Mouse (Mus musculus): ENCODE data around the gene Dpf1. TPM values are rescaled to one million over a fixed set of nuclear protein-coding genes. Genes with fewer than 3 reads are reported as not detected.
A peak's percentile ranks its signal among the peaks of the same experiment; 100 is the strongest.

Dpf1 gene
- total and polyA plus RNA-seq, 2 experiments from 2014 or later = 0.61 TPM; not detected in 1

DNA sequence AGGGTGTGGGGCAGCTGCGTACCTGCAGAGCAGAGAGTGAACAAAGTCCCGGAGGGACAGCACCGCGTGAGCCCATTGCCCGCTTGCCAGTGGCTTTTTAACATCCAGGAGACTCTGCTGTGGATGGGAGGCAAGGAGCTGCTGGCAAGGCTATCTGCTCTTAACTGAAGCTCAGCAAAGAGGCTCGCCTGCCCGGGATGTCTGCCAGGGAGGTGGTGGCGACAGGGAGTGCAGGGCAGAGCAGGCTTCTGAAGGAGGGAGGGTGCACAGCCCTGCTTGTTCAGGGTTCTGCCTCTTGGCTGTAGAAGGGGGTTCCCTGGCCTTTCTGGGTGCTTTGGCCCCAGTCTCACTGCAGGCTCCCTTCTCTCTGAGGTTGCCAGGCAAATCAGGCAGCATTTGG is 50.4 kb downstream of the Dpf1 start:
- Histone ChIP-seq H3K4me1 (ENCODE audit: control insufficient read depth, insufficient read depth) (no peaks in the 10 kb centered on the region), H3K27ac (ENCODE audit: low read depth) (no peak overlapping the region), H3K36me3 (replicated peaks; ENCODE audit: control insufficient read depth, insufficient read depth, low read length) (peaks cover 18% of the 10 kb centered on the region; the same call in 1 of the 2 replicates), H3K27me3 (ENCODE audit: control insufficient read depth, insufficient read depth, low read length) (no peaks in the 10 kb centered on the region), H3K9me3 (replicated peaks; ENCODE audit: control insufficient read depth, low read length) (no peaks in the 10 kb centered on the region), H3K4me2 (ENCODE audit: low read depth, low read length) (no peak overlapping the region), H3K9ac (replicated peaks; ENCODE audit: low read depth, low read length) (no peak overlapping the region), H3K4me3 (ENCODE audit: low read depth, low read length) (no peak overlapping the region)
- TF ChIP-seq EP300 (IDR thresholded peaks at IDR 0.05; ENCODE audit: low read depth) (no peak), CTCF (IDR thresholded peaks at IDR 0.05; ENCODE audit: low read depth) (0 out of 2 replicates have a peak, but pooled peaks have one; percentile 2)
- ATAC-seq (ENCODE audit: insufficient read depth, low read depth) (no peak), DNase-seq (ENCODE audit: low spot score) (peak; percentile 14)
- 56% methylated on average over 8 of the region's 8 CpGs for WGBS

DNA sequence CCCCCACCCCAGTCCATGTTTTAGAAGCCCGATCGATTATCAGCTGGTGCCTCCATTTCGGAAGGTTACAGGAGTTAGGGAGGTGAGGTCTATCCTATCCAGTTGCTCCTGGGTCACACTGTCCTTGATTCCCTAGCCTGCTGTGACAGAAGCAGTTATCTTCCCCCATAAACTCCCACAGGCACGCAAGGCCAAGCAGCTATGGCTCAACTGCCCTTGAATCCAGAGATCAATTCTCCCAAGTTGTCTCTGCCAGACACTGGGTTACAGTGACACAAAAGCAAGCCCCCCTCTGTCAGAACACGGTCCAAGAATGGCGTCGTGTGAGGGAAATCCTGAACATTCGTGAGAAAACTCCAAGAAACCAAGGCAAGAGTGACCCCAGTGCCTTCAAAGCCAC is 51.7 kb downstream of the Dpf1 start:
- H3K4me3 ChIP-seq (ENCODE audit: low read depth, low read length) = no peak overlapping the region
- DNase-seq (ENCODE audit: low spot score) = no peak
- no peak overlapping the region for H3K27ac ChIP-seq (ENCODE audit: low read depth)
- no peak for ATAC-seq (ENCODE audit: insufficient read depth, low read depth)
- 86% methylated on average over 8 of the region's 8 CpGs for WGBS
- no peak for TF ChIP-seq EP300 (IDR thresholded peaks at IDR 0.05; ENCODE audit: low read depth)
- TF ChIP-seq CTCF (IDR thresholded peaks at IDR 0.05; ENCODE audit: low read depth) = no peak
- H3K27me3 ChIP-seq (ENCODE audit: control insufficient read depth, insufficient read depth, low read length) = no peaks in the 10 kb centered on the region
- H3K9ac ChIP-seq (replicated peaks; ENCODE audit: low read depth, low read length) = no peak overlapping the region
- H3K4me2 ChIP-seq (ENCODE audit: low read depth, low read length) = no peak overlapping the region
- no peaks in the 10 kb centered on the region for H3K9me3 ChIP-seq (replicated peaks; ENCODE audit: control insufficient read depth, low read length)
- H3K36me3 ChIP-seq (replicated peaks; ENCODE audit: control insufficient read depth, insufficient read depth, low read length) = peaks cover 9% of the 10 kb centered on the region; the same call in 1 of the 2 replicates
- H3K4me1 ChIP-seq (ENCODE audit: control insufficient read depth, insufficient read depth) = no peaks in the 10 kb centered on the region

DNA sequence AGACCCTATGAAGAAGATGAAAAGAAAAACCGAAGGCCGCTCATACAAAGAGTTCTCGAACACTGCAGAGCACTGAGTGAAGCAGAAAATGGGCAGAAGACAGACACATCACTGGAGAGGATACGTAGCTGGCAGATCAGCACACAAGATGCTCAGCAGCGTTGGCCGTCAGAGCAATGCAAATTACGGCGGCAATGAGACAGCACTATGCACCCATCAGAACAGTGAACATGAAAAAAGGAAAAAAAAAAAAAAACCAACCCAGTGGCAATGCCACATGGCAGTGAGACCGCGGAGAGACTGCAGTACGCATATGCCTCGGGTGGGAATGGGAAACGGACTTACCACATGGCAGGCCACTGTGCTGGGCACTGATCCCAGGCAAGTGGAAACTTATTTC is 57.7 kb downstream of the Dpf1 start:
- Histone ChIP-seq H3K9ac (replicated peaks; ENCODE audit: low read depth, low read length) (no peak overlapping the region), H3K4me3 (ENCODE audit: low read depth, low read length) (no peak overlapping the region), H3K9me3 (replicated peaks; ENCODE audit: control insufficient read depth, low read length) (no peaks in the 10 kb centered on the region), H3K4me2 (ENCODE audit: low read depth, low read length) (no peak overlapping the region), H3K27ac (ENCODE audit: low read depth) (no peak overlapping the region), H3K36me3 (replicated peaks; ENCODE audit: control insufficient read depth, insufficient read depth, low read length) (peaks cover 7% of the 10 kb centered on the region; the same call in 1 of the 2 replicates), H3K27me3 (ENCODE audit: control insufficient read depth, insufficient read depth, low read length) (no peaks in the 10 kb centered on the region), H3K4me1 (ENCODE audit: control insufficient read depth, insufficient read depth) (no peaks in the 10 kb centered on the region)
- TF ChIP-seq CTCF (IDR thresholded peaks at IDR 0.05; ENCODE audit: low read depth) = no peak
- TF ChIP-seq EP300 (IDR thresholded peaks at IDR 0.05; ENCODE audit: low read depth) = no peak
- DNase-seq (ENCODE audit: low spot score) (no peak), ATAC-seq (ENCODE audit: insufficient read depth, low read depth) (no peak)
- 93% methylated on average over 13 of the region's 13 CpGs for WGBS

- Histone ChIP-seq H3K9me3 (replicated peaks; ENCODE audit: control insufficient read depth, low read length) (no peaks in the 10 kb centered on the region), H3K27me3 (ENCODE audit: control insufficient read depth, insufficient read depth, low read length) (no peaks in the 10 kb centered on the region), H3K4me1 (ENCODE audit: control insufficient read depth, insufficient read depth) (no peaks in the 10 kb centered on the region), H3K9ac (replicated peaks; ENCODE audit: low read depth, low read length) (no peak overlapping the region), H3K4me2 (ENCODE audit: low read depth, low read length) (no peak overlapping the region), H3K36me3 (replicated peaks; ENCODE audit: control insufficient read depth, insufficient read depth, low read length) (0 out of 2 replicates have a peak, but pooled peaks cover 3% of the 10 kb centered on the region), H3K27ac (ENCODE audit: low read depth) (no peak overlapping the region), H3K4me3 (ENCODE audit: low read depth, low read length) (no peak overlapping the region)
- WGBS = 20% methylated on average over 4 of the region's 4 CpGs
- no peak for ATAC-seq (ENCODE audit: insufficient read depth, low read depth)
- DNase-seq (ENCODE audit: low spot score) = no peak
- TF ChIP-seq EP300 (IDR thresholded peaks at IDR 0.05; ENCODE audit: low read depth) = no peak
- TF ChIP-seq CTCF (IDR thresholded peaks at IDR 0.05; ENCODE audit: low read depth) = peak; percentile 55
These were observed 60.3 kb downstream of the Dpf1 start for GRCm38 (mm10) chr7:29364052-29364451.

GRCm38 (mm10) chr7:29367166-29368003 is 63.6 kb downstream of the Dpf1 start:
- ATAC-seq (ENCODE audit: insufficient read depth, low read depth) = no peak

More at GRCm38 (mm10) chr7:29367166-29368003, 63.6 kb downstream of the Dpf1 start:
- TF ChIP-seq EP300 (IDR thresholded peaks at IDR 0.05; ENCODE audit: low read depth) (no peak), CTCF (IDR thresholded peaks at IDR 0.05; ENCODE audit: low read depth) (no peak)
- Histone ChIP-seq H3K36me3 (replicated peaks; ENCODE audit: control insufficient read depth, insufficient read depth, low read length) (peaks cover 3% of the 10 kb centered on the region; the same call in 1 of the 2 replicates), H3K9me3 (replicated peaks; ENCODE audit: control insufficient read depth, low read length) (no peaks in the 10 kb centered on the region), H3K4me2 (ENCODE audit: low read depth, low read length) (no peak overlapping the region), H3K27me3 (ENCODE audit: control insufficient read depth, insufficient read depth, low read length) (0 out of 2 replicates have a peak, but pooled peaks cover 6% of the 10 kb centered on the region), H3K27ac (ENCODE audit: low read depth) (no peak overlapping the region), H3K4me3 (ENCODE audit: low read depth, low read length) (no peak overlapping the region), H3K4me1 (ENCODE audit: control insufficient read depth, insufficient read depth) (no peaks in the 10 kb centered on the region), H3K9ac (replicated peaks; ENCODE audit: low read depth, low read length) (no peak overlapping the region)
- WGBS = 77% methylated on average over 13 of the region's 13 CpGs
- DNase-seq (ENCODE audit: low spot score) = no peak

Other genes with a start within 250 kb of the Dpf1 start
- 0.08 and 0.15 TPM in 2 replicates for gene Ryr1, start 178.8 kb upstream of the Dpf1 start, total RNA-seq (2014; rRNA removed; ENCODE audit: low replicate concordance)
- 0.04 TPM in 1 of 2 replicates, not detected in the other for gene Ryr1, start 178.8 kb upstream of the Dpf1 start, polyA plus RNA-seq (2015; fragmentation: Nextera tagmentation; extraction: Ambion mirVana)
- gene Rasgrp4, start 169.1 kb upstream of the Dpf1 start, total RNA-seq (2014; rRNA removed; ENCODE audit: low replicate concordance) = 0.19 and 1.9 TPM in 2 replicates
- 0.18 and 0.79 TPM in 2 replicates for gene Rasgrp4, start 169.1 kb upstream of the Dpf1 start, polyA plus RNA-seq (2015; fragmentation: Nextera tagmentation; extraction: Ambion mirVana)
- 24.5 and 28.1 TPM in 2 replicates for gene Fam98c, start 147.7 kb upstream of the Dpf1 start, total RNA-seq (2014; rRNA removed; ENCODE audit: low replicate concordance)
- gene Fam98c, start 147.7 kb upstream of the Dpf1 start, polyA plus RNA-seq (2015; fragmentation: Nextera tagmentation; extraction: Ambion mirVana) = 23.1 and 23.2 TPM in 2 replicates
- gene Ggn, start 133.7 kb upstream of the Dpf1 start, total RNA-seq (2014; rRNA removed; ENCODE audit: low replicate concordance) = 0.23 TPM in 1 of 2 replicates, not detected in the other
- 0.14 and 0.26 TPM in 2 replicates for gene Ggn, start 133.7 kb upstream of the Dpf1 start, polyA plus RNA-seq (2015; fragmentation: Nextera tagmentation; extraction: Ambion mirVana)
- 2.7 and 4.7 TPM in 2 replicates for gene Spred3, start 133.5 kb upstream of the Dpf1 start, total RNA-seq (2014; rRNA removed; ENCODE audit: low replicate concordance)
- gene Spred3, start 133.5 kb upstream of the Dpf1 start, polyA plus RNA-seq (2015; fragmentation: Nextera tagmentation; extraction: Ambion mirVana) = 0.80 and 1.00 TPM in 2 replicates
- 296 and 383 TPM in 2 replicates for gene Psmd8, start 123.2 kb upstream of the Dpf1 start, total RNA-seq (2014; rRNA removed; ENCODE audit: low replicate concordance)
- 250 and 255 TPM in 2 replicates for gene Psmd8, start 123.2 kb upstream of the Dpf1 start, polyA plus RNA-seq (2015; fragmentation: Nextera tagmentation; extraction: Ambion mirVana)
- 1.2 TPM in 1 of 2 replicates, not detected in the other for gene Catsperg1, start 89.9 kb upstream of the Dpf1 start, total RNA-seq (2014; rRNA removed; ENCODE audit: low replicate concordance)
- 0.14 TPM in 2 replicates for gene Catsperg1, start 89.9 kb upstream of the Dpf1 start, polyA plus RNA-seq (2015; fragmentation: Nextera tagmentation; extraction: Ambion mirVana)
- gene Kcnk6, start 71.4 kb upstream of the Dpf1 start, total RNA-seq (2014; rRNA removed; ENCODE audit: low replicate concordance) = 6.3 and 27.4 TPM in 2 replicates
- 0.88 and 0.96 TPM in 2 replicates for gene Kcnk6, start 71.4 kb upstream of the Dpf1 start, polyA plus RNA-seq (2015; fragmentation: Nextera tagmentation; extraction: Ambion mirVana)
- 174 and 194 TPM in 2 replicates for gene Yif1b, start 65.6 kb upstream of the Dpf1 start, total RNA-seq (2014; rRNA removed; ENCODE audit: low replicate concordance)
- gene Yif1b, start 65.6 kb upstream of the Dpf1 start, polyA plus RNA-seq (2015; fragmentation: Nextera tagmentation; extraction: Ambion mirVana) = 121 and 125 TPM in 2 replicates
- gene 2200002D01Rik, start 55.5 kb upstream of the Dpf1 start, total RNA-seq (2014; rRNA removed; ENCODE audit: low replicate concordance) = 0.42 and 1.5 TPM in 2 replicates
- gene 2200002D01Rik, start 55.5 kb upstream of the Dpf1 start, polyA plus RNA-seq (2015; fragmentation: Nextera tagmentation; extraction: Ambion mirVana) = 11.8 and 14.0 TPM in 2 replicates
- 30.1 and 46.6 TPM in 2 replicates for gene Spint2, start 22.0 kb upstream of the Dpf1 start, total RNA-seq (2014; rRNA removed; ENCODE audit: low replicate concordance)
- gene Spint2, start 22.0 kb upstream of the Dpf1 start, polyA plus RNA-seq (2015; fragmentation: Nextera tagmentation; extraction: Ambion mirVana) = 81.6 and 83.2 TPM in 2 replicates
- 7.8 and 61.8 TPM in 2 replicates for gene Ppp1r14a, start 14.6 kb upstream of the Dpf1 start, total RNA-seq (2014; rRNA removed; ENCODE audit: low replicate concordance)
- 17.9 and 18.0 TPM in 2 replicates for gene Ppp1r14a, start 14.6 kb upstream of the Dpf1 start, polyA plus RNA-seq (2015; fragmentation: Nextera tagmentation; extraction: Ambion mirVana)
- 16.2 and 18.0 TPM in 2 replicates for gene Sipa1l3, start 214.7 kb downstream of the Dpf1 start, total RNA-seq (2014; rRNA removed; ENCODE audit: low replicate concordance)
- 1.4 and 1.7 TPM in 2 replicates for gene Sipa1l3, start 214.7 kb downstream of the Dpf1 start, polyA plus RNA-seq (2015; fragmentation: Nextera tagmentation; extraction: Ambion mirVana)

Data from heart, postnatal 0 days (tissue).